Mouse (Mus musculus): Measurements from ENCODE around the gene Crabp2. TPM values are rescaled to one million over a fixed set of nuclear protein-coding genes. Genes with fewer than 3 reads are reported as not detected.

Gene Crabp2
- polyA plus RNA-seq (2017; shearing (Covaris generic)), result not detected

DNA sequence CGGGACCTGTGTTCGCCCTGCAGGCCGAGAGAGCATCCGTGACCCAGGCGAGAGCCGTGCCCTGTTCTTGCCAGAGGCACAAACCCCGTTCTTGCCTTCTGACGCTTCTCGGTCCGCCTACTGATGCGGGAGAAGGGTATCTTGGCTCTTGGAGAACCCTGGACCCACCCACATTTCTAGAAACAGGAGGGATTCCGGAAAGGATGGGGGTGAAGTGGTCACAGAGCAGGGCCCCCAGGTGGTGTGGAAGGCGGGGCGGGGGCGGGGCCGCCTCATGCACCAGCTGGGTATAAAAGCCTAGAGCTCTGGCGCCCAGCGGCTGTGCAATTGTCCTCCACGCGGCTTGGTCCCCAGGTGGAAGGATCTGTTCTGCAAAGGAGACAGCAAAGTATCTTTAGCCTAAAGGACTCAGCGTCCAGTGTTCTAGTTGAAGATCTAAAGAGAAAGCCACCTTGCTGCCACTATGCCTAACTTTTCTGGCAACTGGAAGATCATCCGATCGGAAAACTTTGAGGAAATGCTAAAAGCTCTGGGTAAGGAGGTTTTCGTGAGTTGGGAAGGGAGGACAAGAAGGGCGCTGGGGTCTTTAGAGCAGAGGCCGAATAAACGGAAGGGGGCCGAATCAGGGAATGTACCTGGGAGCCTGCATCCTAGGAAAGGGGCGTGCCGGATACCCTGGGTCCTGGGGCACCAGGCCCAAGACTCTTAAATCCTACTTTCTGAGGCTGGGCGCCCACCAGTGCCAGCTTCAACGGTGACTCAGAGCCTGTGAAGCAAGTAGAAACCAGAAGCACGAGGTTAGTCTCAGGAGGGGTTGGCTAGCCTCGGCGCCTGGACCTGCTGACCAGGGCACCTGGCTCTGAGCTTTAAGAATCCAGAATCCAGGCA lies at the start of gene Crabp2:
Crabp2 (plus strand) TSS at position 289 of the 888 bp plus-strand sequence.

DNA sequence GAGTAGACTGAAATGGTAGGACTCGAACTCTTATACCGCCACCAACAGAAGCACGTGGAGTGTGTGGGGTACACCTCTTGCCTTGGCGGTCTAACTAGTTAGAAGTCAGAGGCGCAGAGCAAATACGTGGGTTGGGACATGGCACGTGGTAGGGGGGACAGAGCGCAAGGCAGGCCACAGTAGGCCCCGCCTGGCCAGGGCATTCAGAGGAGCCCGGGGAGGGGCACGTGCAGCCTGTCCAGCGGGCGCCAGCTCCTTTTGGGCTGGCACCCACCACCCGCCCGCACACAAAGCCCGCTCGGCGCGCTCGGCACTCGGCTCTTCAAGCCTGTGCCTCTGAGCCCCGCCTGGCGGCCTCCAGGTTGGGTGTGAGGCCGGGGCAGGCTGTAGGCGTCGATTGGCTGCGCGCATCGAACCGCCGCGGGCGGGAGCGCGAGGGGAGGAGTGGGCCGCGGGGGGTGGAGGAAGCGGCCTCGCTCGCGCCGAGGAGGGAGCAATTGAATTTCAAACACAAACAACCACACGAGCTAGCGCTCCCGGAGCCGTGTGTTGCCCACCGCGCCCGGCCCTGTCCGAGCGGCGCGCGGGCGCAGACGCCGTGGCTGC lies 42.5 kb upstream of the Crabp2 start, which contains the start of gene Hdgf:
Hdgf (plus strand) TSS at position 442 of the 606 bp plus-strand sequence.

DNA sequence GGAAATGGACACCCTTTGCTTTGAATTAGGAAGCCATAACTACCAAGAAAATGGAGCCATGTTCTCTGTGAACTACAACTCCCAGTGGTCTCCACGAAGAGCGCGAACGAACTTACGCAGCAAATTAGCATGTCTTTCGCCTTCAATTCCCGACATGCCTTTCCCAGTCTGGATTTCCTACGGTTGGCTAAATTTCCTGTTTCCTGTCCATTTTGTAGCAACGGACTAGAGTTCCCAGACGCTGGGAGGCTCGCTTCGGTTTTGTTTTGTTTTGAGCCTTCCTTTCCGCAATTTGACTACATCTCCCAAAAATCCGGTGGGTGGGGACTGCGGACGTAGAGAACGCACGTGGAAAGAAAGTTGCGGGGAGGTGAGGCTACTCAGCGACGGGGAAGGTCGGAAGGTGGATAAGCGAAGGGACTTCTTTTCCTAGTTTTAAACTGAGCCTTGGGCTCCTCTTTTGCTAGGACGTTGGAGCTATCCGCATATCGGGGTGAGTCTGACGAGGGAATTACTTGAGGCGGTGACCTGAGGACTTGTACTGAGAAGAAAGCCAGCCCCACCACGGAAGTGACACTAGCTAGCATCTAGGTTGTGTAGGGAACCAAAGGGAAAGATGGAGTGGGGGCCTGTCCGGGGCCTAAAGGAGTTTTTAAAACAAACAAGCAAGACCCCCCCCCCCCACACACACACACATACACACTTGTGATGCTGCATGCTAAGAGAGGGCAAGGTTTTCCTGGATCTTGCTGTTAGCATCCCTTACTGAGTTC lies 28.9 kb upstream of the Crabp2 start, which contains the start of gene Mrpl24:
Mrpl24 (plus strand) TSS at position 171 of the 773 bp plus-strand sequence.

DNA sequence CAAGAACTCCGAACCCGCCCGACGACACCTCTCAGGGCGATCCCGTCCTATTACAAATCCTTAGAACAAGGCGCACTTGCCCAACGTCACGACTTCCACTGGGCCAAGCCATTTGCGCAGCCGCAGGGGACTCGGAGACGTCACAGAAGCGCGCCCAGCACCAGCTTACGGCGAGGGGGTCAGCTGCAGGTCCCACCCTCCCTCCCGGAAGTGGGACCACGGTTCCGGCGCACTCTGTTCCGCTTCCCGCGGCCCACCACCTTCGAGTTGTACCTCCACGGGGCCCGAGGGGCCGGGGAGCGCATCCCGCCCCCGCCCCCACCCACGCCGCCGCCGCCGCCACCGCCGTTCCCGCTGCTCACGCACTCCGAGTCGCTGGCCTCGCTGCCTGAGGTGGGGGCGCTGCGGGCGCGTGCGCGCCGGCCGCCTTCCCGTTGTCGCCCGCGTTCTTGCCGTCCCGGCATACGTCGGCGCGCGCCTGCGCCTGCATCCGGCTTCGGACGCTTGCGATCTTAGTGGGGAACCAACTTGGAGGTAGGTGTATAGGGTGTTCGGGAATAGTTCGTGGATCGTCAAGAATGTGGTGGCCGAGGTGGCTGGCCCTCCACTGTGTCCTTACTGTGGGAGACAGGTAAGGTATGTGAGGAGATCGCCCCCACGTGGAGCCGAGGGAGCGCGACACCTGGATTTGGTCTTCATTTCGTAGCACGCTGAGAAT lies 18.2 kb upstream of the Crabp2 start, which contains the start of the genes Isg20l2 and Rrnad1:
Isg20l2 (plus strand) TSS at position 237 of the 718 bp plus-strand sequence.
Rrnad1 (minus strand) TSS at position 640 of the 718 bp plus-strand sequence.

DNA sequence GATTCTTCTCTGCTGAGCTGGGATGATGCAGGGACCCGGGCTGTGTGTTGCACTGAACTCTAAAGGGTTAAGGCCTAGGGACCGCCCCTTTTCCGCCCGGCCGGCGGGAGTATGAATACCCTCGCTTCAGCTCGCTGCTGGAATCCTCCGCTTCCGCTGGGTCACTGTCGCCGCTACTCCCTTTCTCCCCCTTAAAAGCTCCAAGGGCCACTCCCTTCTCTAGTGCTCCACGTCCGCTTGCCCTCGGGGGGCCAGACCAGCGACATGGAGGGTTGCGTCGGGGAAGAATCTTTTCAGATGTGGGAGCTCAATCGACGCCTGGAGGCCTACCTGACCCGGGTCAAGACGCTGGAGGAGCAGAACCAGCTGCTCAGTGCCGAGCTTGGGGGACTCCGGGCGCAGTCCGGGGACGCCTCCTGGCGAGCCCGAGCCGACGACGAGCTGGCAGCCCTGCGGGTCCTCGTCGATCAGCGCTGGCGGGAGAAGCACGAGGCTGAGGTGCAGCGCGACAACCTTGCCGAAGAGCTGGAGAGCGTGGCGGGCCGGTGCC lies 22.5 kb downstream of the Crabp2 start, which contains the start of gene Nes:
Nes (plus strand) TSS at position 140 of the 550 bp plus-strand sequence.

DNA sequence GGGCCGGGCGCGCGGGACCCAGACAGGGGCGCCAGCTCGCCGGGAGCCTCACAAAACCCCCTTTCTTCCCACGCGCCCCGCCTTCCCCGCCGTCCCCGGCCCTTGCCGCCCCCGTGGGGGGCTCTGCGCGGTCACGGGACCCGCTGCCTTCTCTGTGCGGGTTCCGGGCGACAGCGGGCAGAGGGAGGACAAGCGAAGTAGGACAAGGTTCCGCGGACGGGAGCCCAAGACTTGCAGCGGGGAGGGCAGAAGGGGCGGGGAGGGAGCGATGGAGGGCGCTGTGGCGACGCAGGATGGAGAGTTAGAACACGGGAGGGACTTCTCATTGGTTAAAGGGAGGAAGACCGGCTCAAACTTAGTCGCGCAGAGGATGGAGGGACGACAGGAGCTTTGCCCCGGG lies 51.7 kb downstream of the Crabp2 start, which contains the start of gene Bcan:
Bcan (minus strand) TSS at position 50 of the 400 bp plus-strand sequence.

Other genes starting within 250 kb of the Crabp2 start
- gene Lrrc71, start 200.0 kb upstream of the Crabp2 start, polyA plus RNA-seq (2017; shearing (Covaris generic)), result 0.29 TPM
- gene Ntrk1, start 153.5 kb upstream of the Crabp2 start, polyA plus RNA-seq (2017; shearing (Covaris generic)), result not detected
- gene Insrr, start 151.7 kb upstream of the Crabp2 start, polyA plus RNA-seq (2017; shearing (Covaris generic)), result not detected
- gene Pear1, start 124.4 kb upstream of the Crabp2 start, polyA plus RNA-seq (2017; shearing (Covaris generic)), result 20.4 TPM
- 585 TPM for gene Sh2d2a, start 101.9 kb upstream of the Crabp2 start, polyA plus RNA-seq (2017; shearing (Covaris generic))
- gene Prcc, start 63.1 kb upstream of the Crabp2 start, polyA plus RNA-seq (2017; shearing (Covaris generic)), result 19.8 TPM
- 154 TPM for gene Hdgf, start 42.3 kb upstream of the Crabp2 start, polyA plus RNA-seq (2017; shearing (Covaris generic))
- gene Mrpl24, start 29.2 kb upstream of the Crabp2 start, polyA plus RNA-seq (2017; shearing (Covaris generic)), result 125 TPM
- 39.1 TPM for gene Isg20l2, start 18.4 kb upstream of the Crabp2 start, polyA plus RNA-seq (2017; shearing (Covaris generic))
- 20.3 TPM for gene Rrnad1, start 17.9 kb upstream of the Crabp2 start, polyA plus RNA-seq (2017; shearing (Covaris generic))
- 0.10 TPM for gene Nes, start 22.4 kb downstream of the Crabp2 start, polyA plus RNA-seq (2017; shearing (Covaris generic))
- not detected for gene Bcan, start 51.6 kb downstream of the Crabp2 start, polyA plus RNA-seq (2017; shearing (Covaris generic))
- not detected for gene Hapln2, start 78.9 kb downstream of the Crabp2 start, polyA plus RNA-seq (2017; shearing (Covaris generic))
- gene Gpatch4, start 94.4 kb downstream of the Crabp2 start, polyA plus RNA-seq (2017; shearing (Covaris generic)), result 28.3 TPM
- 37.9 TPM for gene Naxe, start 109.8 kb downstream of the Crabp2 start, polyA plus RNA-seq (2017; shearing (Covaris generic))
- not detected for gene Ttc24, start 129.6 kb downstream of the Crabp2 start, polyA plus RNA-seq (2017; shearing (Covaris generic))
- 0.09 TPM for gene Iqgap3, start 133.3 kb downstream of the Crabp2 start, polyA plus RNA-seq (2017; shearing (Covaris generic))
- 279 TPM for gene Mef2d, start 193.7 kb downstream of the Crabp2 start, polyA plus RNA-seq (2017; shearing (Covaris generic))

All from naive thymus-derived CD4-positive, alpha-beta T cell, adult 5 months (primary cell).